10 mouse cellular contexts compared by ENCODE assay signal in the genomic region with DNA sequence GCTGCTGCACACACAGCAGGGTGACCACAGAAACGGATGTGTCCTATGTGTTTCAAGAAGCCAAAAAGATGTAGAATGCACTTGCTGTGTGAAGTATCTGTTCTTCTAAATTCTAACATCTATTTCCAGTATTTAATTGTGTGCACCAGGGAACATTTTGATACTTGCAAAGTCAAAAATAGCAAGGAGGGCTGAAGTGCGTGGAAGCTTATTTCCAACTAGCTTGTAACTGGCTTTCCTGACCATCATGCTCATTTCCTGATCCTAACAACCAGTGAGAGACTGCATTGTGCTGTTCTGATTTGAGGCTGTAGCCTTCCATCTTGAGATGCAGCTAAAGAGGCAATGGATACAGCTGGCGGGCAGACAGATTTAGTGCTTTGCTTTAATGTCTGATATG.
"Had no signal": no experiment of that assay in that cellular context is flagged by ENCODE, and none has a peak within 500 bp of the region (broad histone marks: within the 10 kb centered on the region; RNA-seq: fewer than 3 reads in every experiment).

No protein-coding gene starts in this region.

- H3K4me3 ChIP-seq: limb, embryonic 12.5 days; liver, embryonic 13.5 days; lung, embryonic 15.5 days; midbrain, embryonic 13.5 days had no signal

- H3K27ac ChIP-seq: limb, embryonic 12.5 days; liver, embryonic 13.5 days; lung, embryonic 15.5 days; midbrain, embryonic 13.5 days had no signal

- H3K4me1 ChIP-seq: limb, embryonic 12.5 days; midbrain, embryonic 13.5 days had no signal

- DNase-seq: kidney, adult 8-10 months; kidney, postnatal 25 days; layer of hippocampus, adult 9-11 months; liver; liver, embryonic 13.5 days; liver, postnatal 0 days; thymus, postnatal 4 days had no signal

- H3K36me3 ChIP-seq: lung, embryonic 15.5 days had no signal

- H3K27me3 ChIP-seq: limb, embryonic 12.5 days; liver, embryonic 13.5 days; lung, embryonic 15.5 days; midbrain, embryonic 13.5 days had no signal

- H3K9me3 ChIP-seq: limb, embryonic 12.5 days; liver, embryonic 13.5 days; lung, embryonic 15.5 days; midbrain, embryonic 13.5 days had no signal
